Mouse (Mus musculus) CH12.LX (cell line): ENCODE results near the gene Prpf40b. TPM values are rescaled to one million over a fixed set of nuclear protein-coding genes. Genes with fewer than 3 reads are reported as not detected.
A peak's percentile ranks its signal among the peaks of the same experiment; 100 is the strongest.

Source experiments
- DNase-seq: peaks from one replicate; pipeline ENCODE4 v3.0.0-alpha.2; 2013; ENCODE audit errors: extremely low read depth
- H3K27ac ChIP-seq: 2 replicates; pipeline ENCODE4 v1.5.1; 2012; ENCODE audit warnings: low read depth, mild to moderate bottlenecking, control low read depth, moderate library complexity; ENCODE audit not compliant: insufficient read depth
- H3K27me3 ChIP-seq: replicated peaks from 2 replicates; pipeline ENCODE3; 2012; ENCODE audit warnings: inconsistent platforms
- H3K36me3 ChIP-seq, 2 experiments: replicated peaks in 1 of 2; 2 replicates each; pipeline versions ENCODE3 to v1.6.1; 2012; ENCODE audit warnings: inconsistent platforms in 1 of 2, low read length in 1 of 2, mild to moderate bottlenecking in 1 of 2, mixed read lengths in 1 of 2, moderate library complexity in 1 of 2; ENCODE audit not compliant: control insufficient read depth in 1 of 2, insufficient read depth in 1 of 2
- H3K4me1 ChIP-seq, 2 experiments: 2 replicates each; pipeline ENCODE4 v1.6.1; 2012; ENCODE audit warnings: inconsistent platforms in 1 of 2, moderate library complexity in 1 of 2; ENCODE audit not compliant: insufficient read depth in 2 of 2, control insufficient read depth in 1 of 2
- H3K4me2 ChIP-seq: 2 replicates; pipeline ENCODE4 v1.6.1; 2012; ENCODE audit warnings: low read depth, mild to moderate bottlenecking, control low read depth; ENCODE audit not compliant: poor library complexity, insufficient read depth, severe bottlenecking
- H3K4me3 ChIP-seq, 3 experiments: fragments of 150-350 bp in 1 of 3; sonication (generic) in 1 of 3; replicated peaks in 1 of 3; 2 replicates each; pipeline versions ENCODE3 to v1.5.1; 2011 to 2012; ENCODE audit warnings: low read depth in 2 of 3, low read length in 2 of 3, mild to moderate bottlenecking in 2 of 3, moderate library complexity in 2 of 3, control low read depth in 1 of 3, improper control_type of control experiment in 1 of 3, inconsistent platforms in 1 of 3, mixed read lengths in 1 of 3; ENCODE audit not compliant: poor library complexity in 1 of 3
- H3K79me2 ChIP-seq: replicated peaks from 2 replicates; pipeline ENCODE4 v1.6.1; 2012; ENCODE audit warnings: mild to moderate bottlenecking, moderate library complexity; ENCODE audit not compliant: control insufficient read depth, poor library complexity, insufficient read depth, severe bottlenecking; ENCODE audit errors: extremely low read depth
- H3K9ac ChIP-seq: 2 replicates; pipeline ENCODE4 v1.6.1; 2012; ENCODE audit warnings: low read depth, mild to moderate bottlenecking, control low read depth, moderate library complexity; ENCODE audit not compliant: insufficient read depth
- H3K9me3 ChIP-seq: replicated peaks from 2 replicates; pipeline ENCODE3; 2012; ENCODE audit warnings: low read length, inconsistent platforms, mixed read lengths
- BHLHE40 ChIP-seq: IDR thresholded peaks from 2 replicates; pipeline ENCODE4 v1.6.1; 2011; ENCODE audit warnings: mild to moderate bottlenecking, low read depth, low read length, improper control_type of control experiment
- CHD1 ChIP-seq: IDR thresholded peaks from 2 replicates; pipeline ENCODE4 v1.6.1; 2012; ENCODE audit warnings: low read depth, low read length, improper control_type of control experiment, inconsistent platforms
- CTCF ChIP-seq, 2 experiments: IDR thresholded peaks in 1 of 2; conservative IDR thresholded peaks in 1 of 2; 2 replicates each; pipeline ENCODE4 v1.5.1; 2011 to 2012; ENCODE audit warnings: low read depth in 2 of 2, low read length in 2 of 2, improper control_type of control experiment in 1 of 2, inconsistent platforms in 1 of 2, mild to moderate bottlenecking in 1 of 2, moderate library complexity in 1 of 2
- E2F4 ChIP-seq: IDR thresholded peaks from 2 replicates; pipeline ENCODE4 v1.6.1; 2011; ENCODE audit warnings: low read depth, low read length, improper control_type of control experiment; ENCODE audit not compliant: insufficient replicate concordance
- ELF1 ChIP-seq: IDR thresholded peaks from 2 replicates; pipeline ENCODE4 v1.6.1; 2014; ENCODE audit warnings: low read depth, mild to moderate bottlenecking, inconsistent platforms, low read length, improper control_type of control experiment
- EP300 ChIP-seq: IDR thresholded peaks from 2 replicates; pipeline ENCODE4 v1.6.1; 2011; ENCODE audit warnings: low read length, improper control_type of control experiment
- ETS1 ChIP-seq: conservative IDR thresholded peaks from 2 replicates; pipeline ENCODE4 v1.6.1; 2012; ENCODE audit warnings: low read depth, mild to moderate bottlenecking, inconsistent platforms, low read length, improper control_type of control experiment, moderate library complexity
- HCFC1 ChIP-seq: IDR thresholded peaks from 2 replicates; pipeline ENCODE4 v1.6.1; 2012; ENCODE audit warnings: low read depth, mild to moderate bottlenecking, inconsistent platforms, low read length, improper control_type of control experiment
- IRF4 ChIP-seq: IDR thresholded peaks from 2 replicates; pipeline ENCODE4 v1.6.1; 2014; ENCODE audit warnings: low read depth, mild to moderate bottlenecking, inconsistent platforms, low read length, improper control_type of control experiment
- JUN ChIP-seq: IDR thresholded peaks from 2 replicates; pipeline ENCODE4 v1.6.1; 2011; ENCODE audit warnings: low read depth, mild to moderate bottlenecking, low read length, improper control_type of control experiment, moderate library complexity; ENCODE audit not compliant: insufficient read depth
- JUND ChIP-seq: conservative IDR thresholded peaks from 2 replicates; pipeline ENCODE4 v1.6.1; 2011; ENCODE audit warnings: low read depth, low read length, improper control_type of control experiment
- KAT2A ChIP-seq: IDR thresholded peaks from 2 replicates; pipeline ENCODE4 v1.6.1; 2012; ENCODE audit warnings: low read length, improper control_type of control experiment, inconsistent platforms; ENCODE audit not compliant: insufficient replicate concordance
- MAFK ChIP-seq: IDR thresholded peaks from 2 replicates; pipeline ENCODE4 v1.6.1; 2011; ENCODE audit warnings: low read length, improper control_type of control experiment; ENCODE audit not compliant: insufficient replicate concordance
- MAX ChIP-seq: IDR thresholded peaks from 2 replicates; pipeline ENCODE4 v1.6.1; 2011; ENCODE audit warnings: low read length, improper control_type of control experiment
- MEF2A ChIP-seq: IDR thresholded peaks from 2 replicates; pipeline ENCODE4 v1.6.1; 2014; ENCODE audit warnings: low read depth, mild to moderate bottlenecking, inconsistent platforms, low read length, improper control_type of control experiment, borderline replicate concordance
- MYC ChIP-seq: IDR thresholded peaks from 2 replicates; pipeline ENCODE4 v1.6.1; 2011; ENCODE audit warnings: low read depth, mild to moderate bottlenecking, improper control_type of control experiment, low read length
- NELFE ChIP-seq: IDR thresholded peaks from 2 replicates; pipeline ENCODE4 v1.6.1; 2011; ENCODE audit warnings: low read depth, low read length, improper control_type of control experiment
- NRF1 ChIP-seq: IDR thresholded peaks from 2 replicates; pipeline ENCODE4 v1.6.1; 2014; ENCODE audit warnings: low read depth, mild to moderate bottlenecking, inconsistent platforms, low read length, improper control_type of control experiment, moderate library complexity
- PAX5 ChIP-seq: IDR thresholded peaks from 2 replicates; pipeline ENCODE4 v1.6.1; 2012; ENCODE audit warnings: low read length, inconsistent platforms, mixed read lengths
- POLR2A ChIP-seq: IDR thresholded peaks from 2 replicates; pipeline ENCODE4 v1.6.1; 2011; ENCODE audit warnings: low read depth, mild to moderate bottlenecking, improper control_type of control experiment, low read length
- POLR2AphosphoS2 ChIP-seq: IDR thresholded peaks from 2 replicates; pipeline ENCODE4 v1.6.1; 2011; ENCODE audit warnings: low read depth, low read length, improper control_type of control experiment
- RAD21 ChIP-seq: IDR thresholded peaks from 2 replicates; pipeline ENCODE4 v1.6.1; 2011; ENCODE audit warnings: low read depth, mild to moderate bottlenecking, low read length, improper control_type of control experiment, moderate library complexity
- RCOR1 ChIP-seq: conservative IDR thresholded peaks from 2 replicates; pipeline ENCODE4 v1.6.1; 2012; ENCODE audit warnings: low read depth, mild to moderate bottlenecking, inconsistent platforms, low read length, improper control_type of control experiment
- SIN3A ChIP-seq: IDR thresholded peaks from 2 replicates; pipeline ENCODE4 v1.6.1; 2012; ENCODE audit warnings: low read length, improper control_type of control experiment, inconsistent platforms
- SMC3 ChIP-seq: IDR thresholded peaks from 2 replicates; pipeline ENCODE4 v1.6.1; 2011; ENCODE audit warnings: low read depth, low read length, improper control_type of control experiment
- TBP ChIP-seq: conservative IDR thresholded peaks from 2 replicates; pipeline ENCODE4 v1.6.1; 2011; ENCODE audit warnings: low read depth, low read length, improper control_type of control experiment
- TCF12 ChIP-seq: IDR thresholded peaks from 2 replicates; pipeline ENCODE4 v1.6.1; 2014; ENCODE audit warnings: low read depth, mild to moderate bottlenecking, inconsistent platforms, low read length, improper control_type of control experiment
- UBTF ChIP-seq: IDR thresholded peaks from 2 replicates; pipeline ENCODE4 v1.6.1; 2012; ENCODE audit warnings: low read depth, mild to moderate bottlenecking, inconsistent platforms, low read length, improper control_type of control experiment, moderate library complexity
- USF1 ChIP-seq: IDR thresholded peaks from 2 replicates; pipeline ENCODE4 v1.6.1; 2014; ENCODE audit warnings: low read depth, mild to moderate bottlenecking, inconsistent platforms, low read length, improper control_type of control experiment
- USF2 ChIP-seq: conservative IDR thresholded peaks from 2 replicates; pipeline ENCODE4 v1.6.1; 2011; ENCODE audit warnings: low read depth, low read length, improper control_type of control experiment
- ZC3H11A ChIP-seq: IDR thresholded peaks from 2 replicates; pipeline ENCODE4 v1.6.1; 2012; ENCODE audit warnings: low read depth, mild to moderate bottlenecking, inconsistent platforms, low read length, improper control_type of control experiment
- ZKSCAN1 ChIP-seq: IDR thresholded peaks from 2 replicates; pipeline ENCODE4 v1.6.1; 2012; ENCODE audit warnings: low read depth, inconsistent platforms, low read length, improper control_type of control experiment, borderline replicate concordance
- ZNF384 ChIP-seq: IDR thresholded peaks from 2 replicates; pipeline ENCODE4 v1.6.1; 2012; ENCODE audit warnings: low read depth, low read length, improper control_type of control experiment, inconsistent platforms
- dilution Hi-C: fragments of 300-500 bp; cut with MboI; formaldehyde crosslinking; loops from 2 replicates; pipeline ENCODE4 v1.14.3; 2020; ENCODE audit warnings: low sequenced_read_pairs; ENCODE audit not compliant: extremely low pct_unique_long_range_greater_than_20kb, extremely low pct_ligation_motif_present
- in situ Hi-C: fragments of 300-500 bp; cut with MboI; formaldehyde crosslinking; loops from 3 replicates; pipeline ENCODE4 v1.14.3; 2019; ENCODE audit warnings: low sequenced_read_pairs, low pct_ligation_motif_present, low pct_unique_long_range_greater_than_20kb, mixed read lengths
- polyA plus RNA-seq: library from polyadenylated mRNA; unstranded; fragments of >175 nt; gene quantifications from 2 replicates; pipeline ENCODE4 v1.2.1, GENCODE M21; 2012; ENCODE audit warnings: low read depth; ENCODE audit not compliant: insufficient read length
- total RNA-seq, 2 experiments: library from RNA; depleted of rRNA; stranded (reverse); fragments of 300-350 nt in 1 of 2; fragments of >200 nt in 1 of 2; gene quantifications; 2 replicates each; pipeline ENCODE4 v1.2.3; 2012 to 2014

Gene Prpf40b
- total and polyA plus RNA-seq, 3 experiments, result 11.7 to 31.8 (median 27.9) TPM

DNA sequence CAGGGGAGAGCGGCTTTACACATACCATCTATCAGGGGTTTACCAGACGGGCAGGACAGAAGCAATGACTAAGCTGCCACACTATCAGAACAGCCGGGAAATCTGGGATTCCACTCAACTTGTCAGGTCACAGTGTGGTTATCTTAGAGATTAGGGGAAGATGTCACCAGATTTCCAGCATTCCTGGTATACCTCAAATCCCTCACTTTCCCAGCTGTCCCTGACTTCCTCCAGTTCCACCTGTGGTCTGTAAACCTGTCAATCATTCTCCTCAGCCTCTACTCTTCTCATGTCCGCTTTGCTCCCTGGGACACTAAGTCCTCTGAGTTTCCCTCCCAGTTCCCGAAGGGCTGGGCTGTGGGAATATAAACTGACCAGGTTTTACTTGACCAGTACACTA lies 57.4 kb downstream of the Prpf40b start:
- dilution Hi-C loops (no loop called here), in situ Hi-C loops (no loop called here)
- Histone ChIP-seq H3K4me2 (peak overlapping the region; percentile 74; the same call in 1 of the 2 replicates), H3K27ac (peak overlapping the region; percentile 94), H3K4me3 (peak overlapping the region in 1 of 3 experiments; percentile 18)
- TF ChIP-seq EP300 (no peak), MYC (no peak), SMC3 (no peak), ZC3H11A (no peak), POLR2A (no peak), POLR2AphosphoS2 (no peak), JUN (no peak), ELF1 (no peak)
- TF ChIP-seq, all 38 proteins: peak for 0
- Histone ChIP-seq H3K9ac (peak overlapping the region; percentile 34; the same call in 1 of the 2 replicates), H3K36me3 (peaks cover 0 to 24% of the 10 kb centered on the region in 2 experiments), H3K79me2 (peaks cover 50% of the 10 kb centered on the region), H3K9me3 (no peaks in the 10 kb centered on the region), H3K27me3 (no peaks in the 10 kb centered on the region), H3K4me1 (peaks cover 63 to 96% of the 10 kb centered on the region in 2 experiments)
- DNase-seq, result no peak

DNA sequence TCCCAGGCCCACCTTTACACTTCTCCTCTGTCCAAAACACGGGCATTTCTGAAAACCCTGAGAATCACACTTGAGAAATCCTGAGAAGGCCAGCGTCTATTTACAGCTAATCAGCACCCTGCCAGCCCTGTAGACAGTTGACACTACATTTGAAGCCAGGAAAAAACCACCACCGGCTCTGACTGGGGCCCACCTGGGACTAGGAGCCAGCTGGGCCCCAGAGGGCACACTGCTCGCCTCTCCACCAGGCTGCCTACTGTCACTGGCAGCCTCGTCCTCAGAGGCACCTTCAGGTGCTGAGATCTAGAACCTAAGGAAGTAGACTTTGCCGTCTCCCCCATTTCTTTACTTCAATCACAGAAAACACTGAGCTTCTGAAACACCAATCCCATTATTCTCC lies 60.8 kb downstream of the Prpf40b start:
- Histone ChIP-seq H3K27me3 (no peaks in the 10 kb centered on the region), H3K36me3 (peaks cover 0 to 30% of the 10 kb centered on the region in 2 experiments), H3K4me3 (no peak overlapping the region), H3K4me2 (peak overlapping the region; percentile 30; the same call in 1 of the 2 replicates), H3K4me1 (peaks cover 54 to 93% of the 10 kb centered on the region in 2 experiments), H3K27ac (no peak overlapping the region), H3K79me2 (peaks cover 59% of the 10 kb centered on the region), H3K9me3 (no peaks in the 10 kb centered on the region), H3K9ac (peak overlapping the region; percentile 13; the same call in 1 of the 2 replicates)
- dilution Hi-C loops, result no loop called here
- DNase-seq, result no peak
- in situ Hi-C loops, result no loop called here
- TF ChIP-seq MAFK (no peak), HCFC1 (no peak), ZC3H11A (no peak), RCOR1 (no peak), MAX (no peak), SIN3A (peak; percentile 47; the same call in 1 of the 2 replicates), CHD1 (no peak), TCF12 (peak; percentile 46), ELF1 (no peak), SMC3 (no peak), EP300 (peak; percentile 23; the same call in 1 of the 2 replicates), USF2 (no peak), BHLHE40 (no peak), ZKSCAN1 (no peak), ZNF384 (no peak), IRF4 (peak; percentile 27; the same call in 1 of the 2 replicates), POLR2AphosphoS2 (no peak), POLR2A (no peak), RAD21 (no peak), ETS1 (peak; percentile 39; the same call in 1 of the 2 replicates), JUND (no peak), E2F4 (no peak), PAX5 (no peak), NRF1 (no peak), MEF2A (no peak; the same call in 1 of the 2 replicates), CTCF (conservative IDR thresholded peaks at IDR 0.05 in 1 of 2, IDR thresholded peaks at IDR 0.05 in 1 of 2; ENCODE audit: low read depth in 2 of 2, low read length in 2 of 2) (no peak), NELFE (no peak), USF1 (no peak), KAT2A (no peak), UBTF (no peak), TBP (no peak), MYC (no peak)
